Mouse (Mus musculus): ENCODE measurements at regions not wholly inside any gene's neighbourhood (a gene's known extent, or its start where the extent isn't known, plus 50 kb on each side); places are given as distances from the start of the nearest gene placed in this dataset.

DNA sequence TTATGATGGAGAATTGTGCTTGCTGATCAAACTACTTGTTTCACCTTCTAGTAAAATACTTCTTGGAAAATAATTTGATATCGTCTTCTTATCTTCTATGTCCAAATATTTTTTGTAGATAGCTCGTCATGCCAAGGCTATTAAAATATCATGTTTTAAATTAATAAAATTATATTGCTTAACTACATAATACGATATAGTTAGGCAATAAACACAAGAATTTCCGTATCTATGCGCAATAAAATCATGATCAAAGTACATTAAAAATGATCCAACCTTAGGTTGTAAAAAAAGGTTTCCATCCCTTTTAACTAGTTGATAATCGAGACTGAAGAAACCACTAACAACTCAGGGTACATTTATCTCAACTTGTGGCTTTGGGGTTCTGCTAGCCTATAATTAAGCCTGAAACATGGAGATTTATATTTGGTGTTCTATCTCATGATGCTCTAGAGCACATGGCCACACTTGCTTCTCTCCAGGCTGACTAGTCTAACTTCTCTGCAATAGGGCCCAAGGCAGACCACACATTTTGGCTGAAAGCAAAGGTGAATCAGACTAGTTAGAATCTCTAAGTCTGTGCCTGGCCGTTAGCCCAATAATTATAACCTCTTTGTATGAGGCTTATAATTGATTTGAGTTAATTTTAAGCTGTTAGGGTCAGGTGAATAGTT is 314.5 kb downstream of the Plod2 start:
- CTCF ChIA-PET: no interaction called here

DNA sequence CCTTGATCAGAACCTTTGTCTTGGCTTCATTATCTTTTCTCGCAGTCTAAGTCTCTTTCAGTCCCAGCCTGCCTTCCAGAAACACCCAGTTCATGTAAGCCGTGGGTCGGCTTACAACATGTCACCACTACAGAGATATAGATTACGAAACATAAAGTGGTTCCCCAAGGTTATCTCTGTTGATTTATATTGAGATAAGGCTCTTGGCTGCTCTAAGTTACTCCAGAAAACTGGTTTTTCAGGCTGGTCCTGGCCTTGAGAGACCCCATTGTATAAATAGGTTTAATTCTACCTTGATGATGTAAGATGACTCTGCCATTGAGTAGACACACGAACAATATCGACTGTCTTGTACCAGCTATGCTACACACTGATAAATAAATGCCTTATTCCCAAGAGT is 323.8 kb downstream of the Plod2 start:
- CTCF ChIA-PET: no interaction called here

GRCm38 (mm10) chr9:92878589-92878988 is 336.6 kb downstream of the Plod2 start:
- CTCF ChIA-PET: no interaction called here

GRCm38 (mm10) chr9:92879812-92880211 is 337.8 kb downstream of the Plod2 start:
- CTCF ChIA-PET: no interaction called here

DNA sequence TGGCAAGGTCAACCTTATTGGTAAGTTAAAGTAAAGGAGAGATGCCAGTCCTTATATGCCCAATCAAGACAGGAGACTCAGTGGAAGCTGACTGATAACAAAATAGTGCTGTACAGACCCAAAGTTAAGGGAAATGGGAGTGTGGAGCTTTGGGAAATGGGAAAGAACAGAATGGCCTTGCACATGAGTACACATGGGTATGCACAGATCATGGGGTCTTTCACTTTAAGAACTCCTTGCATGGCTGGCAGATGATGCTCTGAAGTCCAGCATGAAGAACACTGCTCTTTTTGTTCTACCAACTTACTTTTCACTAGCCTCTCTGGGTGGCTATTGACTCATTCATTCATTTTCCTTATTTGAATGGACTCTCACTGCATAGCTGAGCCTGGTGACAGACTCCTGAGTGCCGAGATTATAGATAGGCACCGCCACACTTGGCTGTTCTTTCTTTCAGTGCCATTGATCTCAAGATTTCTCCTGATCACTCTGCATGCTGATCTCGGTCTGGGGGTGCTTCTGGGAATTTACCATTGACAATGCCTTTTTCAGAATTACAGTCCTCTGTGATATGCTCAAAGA is 340.3 kb downstream of the Plod2 start:
- CTCF ChIA-PET: no interaction called here

GRCm38 (mm10) chr9:92890063-92890462 is 348.0 kb downstream of the Plod2 start:
- CTCF ChIA-PET: no interaction called here

- CTCF ChIA-PET: no interaction called here
Observed at GRCm38 (mm10) chr9:92899733-92900132, 357.7 kb downstream of the Plod2 start.

GRCm38 (mm10) chr9:92907102-92907501 is 365.1 kb downstream of the Plod2 start:
- CTCF ChIA-PET: no interaction called here

DNA sequence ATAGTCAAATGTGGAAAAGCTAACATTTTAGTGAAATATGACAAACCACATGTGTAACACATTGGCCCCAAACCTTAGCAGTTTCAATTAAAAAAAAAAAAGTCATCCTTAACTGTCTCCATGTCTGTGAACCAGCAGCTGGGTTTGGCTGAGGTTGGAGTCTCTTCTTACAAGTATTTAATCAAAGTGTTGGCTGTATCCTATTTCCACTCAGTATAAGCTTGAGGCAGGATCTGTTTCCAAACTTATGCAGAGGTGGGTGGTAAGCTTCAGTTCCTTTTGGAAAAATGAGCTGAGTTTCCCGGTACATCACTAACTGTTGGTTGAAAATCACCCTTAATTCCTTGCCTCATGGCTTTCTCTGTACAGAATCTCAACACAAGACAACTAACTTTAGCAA is 377.4 kb downstream of the Plod2 start:
- CTCF ChIA-PET: no interaction called here

DNA sequence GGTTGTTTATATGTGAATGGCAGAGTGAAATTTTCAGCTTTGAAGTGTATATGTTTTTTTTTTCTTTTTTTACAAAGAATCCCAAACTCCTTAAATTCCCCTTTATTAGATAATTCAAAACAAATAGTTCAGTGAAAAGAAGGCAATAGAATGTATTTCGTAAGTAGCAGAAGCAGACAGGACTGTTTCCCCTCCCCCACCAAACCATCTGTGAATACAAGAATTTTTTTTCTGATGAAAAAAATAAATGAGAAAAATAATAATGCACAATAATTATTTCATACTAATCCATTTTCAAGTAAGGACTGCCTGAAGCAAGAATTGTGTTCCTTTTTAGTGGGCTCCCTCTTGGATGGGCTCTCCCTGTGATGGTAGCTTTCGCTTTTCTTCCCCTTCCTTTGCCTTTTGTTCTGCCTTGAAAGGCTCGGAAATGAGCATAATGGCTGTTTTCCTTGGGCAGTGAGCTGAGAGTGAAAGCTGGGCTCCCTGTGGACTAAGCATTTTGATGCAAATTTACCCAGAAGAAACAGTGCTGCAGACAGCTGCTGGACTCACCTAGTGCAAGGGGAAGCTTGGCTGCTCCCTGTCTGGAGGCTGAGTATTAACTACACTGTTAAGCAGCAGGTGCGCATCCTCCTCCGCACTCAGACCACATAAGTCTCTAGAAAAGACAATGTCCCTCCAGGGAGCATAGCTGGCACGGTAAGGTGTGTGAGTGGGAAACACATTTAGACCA is 388.4 kb downstream of the Plod2 start:
- CTCF ChIA-PET: no interaction called here

DNA sequence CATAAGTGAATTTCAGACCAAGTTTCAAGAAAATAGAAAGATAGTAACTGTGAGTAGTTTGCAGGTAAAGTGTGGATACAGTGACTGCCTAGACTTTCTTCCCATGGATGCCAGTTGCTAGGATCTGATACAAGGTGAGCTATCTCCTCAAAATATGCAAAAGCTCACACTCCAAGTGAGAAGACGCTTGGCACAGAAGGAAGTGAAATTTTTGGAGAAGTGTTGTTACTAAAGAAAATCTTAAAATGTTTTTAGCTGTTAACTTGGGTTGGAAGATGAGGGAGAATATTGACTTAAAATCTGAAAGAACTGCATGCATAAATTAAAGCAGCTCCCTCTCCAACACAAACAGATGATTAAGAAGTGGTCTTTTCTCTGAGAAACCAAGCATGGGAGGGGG is 395.8 kb downstream of the Plod2 start:
- CTCF ChIA-PET: no interaction called here

GRCm38 (mm10) chr9:92950092-92950491 is 408.1 kb downstream of the Plod2 start:
- CTCF ChIA-PET: no interaction called here

DNA sequence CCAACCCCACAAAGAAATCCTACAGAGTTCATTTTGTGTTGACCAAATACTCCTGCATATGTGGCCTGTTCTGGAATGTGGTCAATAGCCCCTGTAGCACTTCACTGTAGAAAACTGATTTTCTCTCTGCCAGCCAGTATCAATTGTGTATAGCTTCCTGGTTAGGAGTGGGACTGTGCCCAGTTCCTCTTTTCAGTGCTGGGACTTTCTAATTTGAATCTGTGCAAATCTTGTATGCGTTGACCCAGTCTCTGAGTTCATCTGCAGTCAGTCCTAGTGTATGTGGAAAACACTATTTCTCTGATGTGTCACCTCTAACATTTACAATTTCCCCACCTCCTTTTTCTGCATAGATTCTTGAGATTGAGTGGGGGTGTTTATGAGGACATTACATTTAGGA is 421.3 kb downstream of the Plod2 start:
- CTCF ChIA-PET: no interaction called here

DNA sequence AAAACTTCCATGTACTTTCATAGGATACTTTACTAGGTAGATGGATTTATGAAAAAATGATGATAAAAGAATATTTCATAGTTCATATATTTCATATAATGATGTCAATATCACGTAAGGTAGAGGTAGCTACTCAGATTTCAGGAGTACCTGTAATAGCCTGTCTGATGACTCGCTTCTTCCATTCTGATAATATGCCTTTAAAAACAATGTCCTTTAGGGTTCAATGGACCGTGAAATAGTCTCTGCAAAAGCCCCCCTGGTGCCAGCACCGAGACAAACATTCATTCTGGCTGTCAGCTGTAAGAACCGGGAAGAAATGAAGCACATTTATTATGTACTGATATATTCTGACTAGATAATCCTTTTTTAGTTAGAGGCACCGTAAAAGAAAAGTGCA is 449.7 kb downstream of the Plod2 start:
- CTCF ChIA-PET: no interaction called here

DNA sequence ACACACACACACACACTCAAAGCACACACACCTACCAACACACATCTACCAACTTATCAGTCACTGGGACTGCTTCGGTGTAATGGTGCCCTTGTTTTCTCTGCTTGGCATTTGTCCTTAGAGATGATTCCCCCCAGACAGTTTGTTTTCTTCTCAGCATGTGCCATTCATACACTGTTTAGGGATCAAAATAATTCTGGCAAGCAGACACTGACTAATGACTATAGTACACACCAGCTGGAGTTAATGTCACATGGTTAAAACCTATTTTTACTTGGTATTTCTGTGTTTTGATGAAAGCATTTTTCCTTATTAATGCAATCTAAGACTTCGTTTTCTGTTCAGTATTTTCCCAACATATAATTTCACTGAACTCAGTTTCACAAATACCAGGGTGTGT is 454.1 kb downstream of the Plod2 start:
- CTCF ChIA-PET: no interaction called here

DNA sequence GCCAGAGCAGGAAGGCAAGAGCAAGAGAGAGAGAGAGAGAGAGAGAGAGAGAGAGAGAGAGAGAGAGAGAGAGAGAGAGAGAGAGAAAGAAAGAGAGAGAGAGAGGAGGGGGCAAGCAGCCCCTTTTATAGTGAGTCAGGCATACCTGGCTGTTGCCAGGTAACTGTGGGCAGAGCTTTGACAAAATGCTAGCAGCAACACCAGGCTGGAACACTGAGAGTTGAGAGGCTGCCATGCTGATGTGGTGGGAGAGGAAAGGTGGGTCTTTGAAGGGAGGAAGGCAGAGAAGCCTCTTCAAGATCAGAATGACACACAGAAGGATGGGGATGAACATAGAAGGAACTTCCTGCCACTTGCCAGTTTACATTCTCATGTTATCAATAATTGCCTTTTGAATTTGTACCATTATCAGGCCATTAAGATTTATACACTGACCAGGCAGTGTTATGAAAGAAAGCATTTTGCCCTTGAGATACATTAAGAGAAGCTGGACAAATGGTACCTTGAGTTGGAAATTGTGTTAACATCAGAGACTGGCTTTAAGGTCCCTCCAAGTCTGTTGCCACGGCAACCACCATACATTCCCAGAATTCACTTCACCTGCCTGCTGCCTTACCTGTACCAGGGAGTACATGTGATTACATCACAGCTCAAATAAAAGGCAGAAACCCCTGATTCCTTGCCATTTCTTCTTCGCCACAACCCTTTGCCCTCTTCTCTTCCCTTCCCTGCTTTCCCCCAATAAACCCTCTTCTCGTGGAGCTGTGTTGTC is 463.3 kb downstream of the Plod2 start:
- CTCF ChIA-PET: no interaction called here

DNA sequence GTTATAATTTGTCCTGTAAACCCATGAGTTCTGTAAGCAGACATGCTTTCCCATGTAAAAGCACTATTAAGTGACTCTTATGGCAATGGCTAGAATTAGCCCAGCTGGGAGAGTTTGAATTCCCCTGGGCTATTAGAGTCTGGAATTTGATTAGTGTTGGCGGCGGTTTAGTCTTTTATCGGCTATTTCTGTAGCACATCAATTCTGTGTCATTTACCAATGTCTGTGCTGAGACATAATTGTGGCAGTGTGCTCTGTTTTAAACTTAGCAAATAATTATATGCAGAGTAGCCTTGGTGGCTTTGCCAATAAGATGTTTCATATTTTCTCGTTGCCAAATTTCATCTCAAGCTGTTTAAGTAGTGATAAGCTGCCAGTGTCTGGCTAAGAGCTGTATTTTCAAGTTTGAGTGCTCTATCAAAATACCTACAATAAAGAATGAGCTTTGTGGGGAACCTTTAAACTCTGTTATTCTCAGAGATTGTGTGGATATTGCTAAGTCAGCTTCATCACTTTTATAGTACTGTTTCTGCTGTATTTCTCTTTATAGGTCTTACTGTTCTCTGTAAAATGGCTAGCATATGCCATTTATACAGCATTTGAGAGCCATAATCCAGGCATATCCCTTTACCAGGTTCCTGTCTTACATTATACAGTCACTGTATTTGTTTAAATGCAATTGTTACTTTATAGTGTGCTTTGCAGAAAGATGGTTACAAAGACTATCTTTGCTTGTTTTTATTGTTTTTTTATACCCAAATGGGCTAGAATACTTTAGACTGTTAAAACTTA is 466.7 kb downstream of the Plod2 start:
- CTCF ChIA-PET: no interaction called here

DNA sequence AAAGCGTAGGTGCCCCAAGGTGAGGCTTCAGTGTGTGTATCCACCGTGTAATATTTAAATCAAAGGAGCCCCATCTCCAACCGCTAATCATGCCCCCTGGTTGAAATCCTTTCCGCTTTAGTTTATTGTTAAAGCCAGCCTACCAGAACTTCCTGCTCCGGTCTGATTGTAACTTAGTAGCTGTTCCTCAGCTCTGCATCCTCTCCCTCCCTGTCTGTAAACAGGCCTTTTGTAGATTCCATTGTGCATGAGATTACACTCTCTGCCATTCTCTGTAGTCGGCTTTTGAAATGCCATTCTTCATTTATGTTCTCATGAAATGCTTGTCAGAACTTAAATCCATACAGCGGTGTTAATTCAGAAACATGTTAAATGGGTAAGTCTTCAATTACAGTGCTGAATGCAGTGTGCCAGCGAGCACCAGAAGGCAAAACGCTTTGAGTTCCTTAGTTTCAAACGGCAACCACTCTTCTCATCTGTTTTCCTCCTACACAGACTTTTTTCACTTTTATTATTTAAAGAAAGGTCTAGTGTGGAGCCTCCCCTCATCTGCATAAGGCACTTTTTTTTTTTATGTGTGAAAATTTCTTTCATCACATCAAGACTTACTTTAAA is 502.4 kb downstream of the Plod2 start:
- CTCF ChIA-PET: no interaction called here

DNA sequence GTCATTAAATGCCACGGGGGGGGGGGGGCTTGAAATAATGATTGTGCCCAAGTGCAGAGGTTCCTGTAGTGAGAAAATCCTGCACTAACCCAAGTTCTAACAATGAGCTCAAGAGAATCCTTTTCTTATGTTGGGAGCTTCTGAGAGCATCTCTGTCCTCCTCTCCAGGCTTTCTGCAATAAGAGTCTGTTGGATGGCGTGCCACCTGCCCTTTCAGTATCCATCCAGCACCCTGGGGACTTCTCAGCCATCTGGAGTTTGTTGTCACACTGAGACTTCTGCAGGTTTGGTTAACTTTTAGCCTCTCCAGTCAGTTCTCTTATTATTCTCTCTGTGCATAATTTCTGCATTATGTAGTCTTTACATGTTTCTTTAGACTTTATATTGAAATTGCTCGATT is 530.1 kb downstream of the Plod2 start:
- CTCF ChIA-PET: no interaction called here

DNA sequence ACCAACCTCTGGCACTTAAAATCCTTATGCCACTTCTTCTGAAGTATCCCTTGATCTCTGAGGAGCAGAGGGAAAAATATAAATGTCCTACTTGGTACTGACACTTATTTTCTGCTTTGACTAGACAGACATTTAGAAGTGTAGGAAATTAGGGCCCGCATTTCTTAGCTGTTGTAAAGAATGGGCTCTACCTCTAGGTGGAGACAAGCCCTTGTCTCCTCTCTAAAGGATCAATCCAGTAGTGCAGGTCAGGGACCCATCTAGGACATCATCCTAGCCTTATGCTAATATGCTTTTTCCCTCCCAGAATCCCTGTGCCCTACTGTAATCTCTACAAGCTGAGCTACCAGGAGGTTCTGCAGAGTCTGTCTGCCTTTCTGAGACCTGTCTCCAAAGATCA is 541.1 kb downstream of the Plod2 start:
- CTCF ChIA-PET: no interaction called here

GRCm38 (mm10) chr9:93098008-93098581 is 556.1 kb downstream of the Plod2 start:
- CTCF ChIA-PET: no interaction called here
